Mouse (Mus musculus) C2C12 (cell line): ENCODE results near the gene Crybg1.

Source experiments
- CEBPB ChIP-seq: IDR thresholded peaks from one replicate; pipeline ENCODE4 v1.6.1; 2011; ENCODE audit warnings: low read depth, mild to moderate bottlenecking, control low read depth, moderate library complexity
- CTCF ChIP-seq: IDR thresholded peaks from one replicate; pipeline ENCODE4 v1.5.1; 2011; ENCODE audit not compliant: control insufficient read depth, insufficient read depth, insufficient read length
- MAX ChIP-seq: IDR thresholded peaks from one replicate; pipeline ENCODE4 v1.6.1; 2011; ENCODE audit warnings: mild to moderate bottlenecking, control low read depth
- MYOD1 ChIP-seq: IDR thresholded peaks from one replicate; pipeline ENCODE4 v1.6.1; 2011; ENCODE audit warnings: low read depth; ENCODE audit not compliant: control insufficient read depth, insufficient read length
- USF1 ChIP-seq: IDR thresholded peaks from one replicate; pipeline ENCODE4 v1.6.1; 2011; ENCODE audit warnings: low read depth, mild to moderate bottlenecking, control low read depth, moderate library complexity

- TF ChIP-seq CTCF: no peak
- TF ChIP-seq MYOD1: no peak
- no peak for TF ChIP-seq USF1
- TF ChIP-seq CEBPB: no peak
- no peak for TF ChIP-seq MAX
Observed at GRCm38 (mm10) chr10:44126047-44126446, 22.6 kb downstream of the Crybg1 start.
